Mouse (Mus musculus) hindbrain, embryonic 12.5 days (tissue): Measurements from ENCODE around the gene Acvr1c. TPM values are rescaled to one million over a fixed set of nuclear protein-coding genes. Genes with fewer than 3 reads are reported as not detected.

Source experiments
- ATAC-seq: fragments of 200-750 bp; cut with Nextera tagmentation; 2 replicates; pipeline ENCODE4 v1.8.0; 2017; ENCODE audit warnings: moderate TSS enrichment; ENCODE audit not compliant: low FRiP score
- H3K27ac ChIP-seq: fragments of 300-500 bp; sonication (generic); 2 replicates; pipeline ENCODE4 v1.5.1; 2016; ENCODE audit warnings: mild to moderate bottlenecking
- H3K27me3 ChIP-seq: fragments of 300-500 bp; sonication (generic); 2 replicates; pipeline ENCODE4 v1.6.1; 2016; ENCODE audit warnings: mild to moderate bottlenecking
- H3K36me3 ChIP-seq: fragments of 300-500 bp; sonication (generic); 2 replicates; pipeline ENCODE4 v1.6.1; 2016; ENCODE audit warnings: mild to moderate bottlenecking
- H3K4me1 ChIP-seq: fragments of 300-500 bp; sonication (generic); 2 replicates; pipeline ENCODE4 v1.6.1; 2016
- H3K4me2 ChIP-seq: fragments of 300-500 bp; sonication (generic); replicated peaks from 2 replicates; pipeline ENCODE4 v1.6.1; 2016; ENCODE audit warnings: mild to moderate bottlenecking
- H3K4me3 ChIP-seq: fragments of 300-500 bp; sonication (generic); 2 replicates; pipeline ENCODE4 v1.5.1; 2016; ENCODE audit warnings: mild to moderate bottlenecking
- H3K9ac ChIP-seq: fragments of 300-500 bp; sonication (generic); 2 replicates; pipeline ENCODE4 v1.6.1; 2016; ENCODE audit warnings: mild to moderate bottlenecking, moderate library complexity
- H3K9me3 ChIP-seq: fragments of 300-500 bp; sonication (generic); replicated peaks from 2 replicates; pipeline ENCODE4 v1.6.1; 2016; ENCODE audit warnings: mild to moderate bottlenecking
- WGBS: fragments of 180-500 bp; shearing (Covaris S2); methylation state at CpG from one replicate; pipeline ENCODE4 v1.1.7; 2016; 5-methylcytosine and 5-hydroxymethylcytosine counted together
- polyA plus RNA-seq: library from polyadenylated mRNA; unstranded; fragments of >200 nt; fragmentation: Nextera tagmentation; extraction: Ambion mirVana; gene quantifications from 2 replicates; pipeline ENCODE4 v1.2.1, GENCODE M21; 2016

The Acvr1c gene
- polyA plus RNA-seq, 1 experiment from 2014 or later, result 0.76 TPM

GRCm38 (mm10) chr2:58279163-58279562 lies 78.5 kb downstream of the Acvr1c start:
- Histone ChIP-seq H3K4me3 (no peak overlapping the region), H3K9me3 (no peaks in the 10 kb centered on the region), H3K4me1 (no peaks in the 10 kb centered on the region), H3K27me3 (no peaks in the 10 kb centered on the region), H3K36me3 (no peaks in the 10 kb centered on the region), H3K9ac (no peak overlapping the region), H3K27ac (no peak overlapping the region), H3K4me2 (no peak overlapping the region)
- ATAC-seq, result no peak
- WGBS, result 87% methylated on average over 5 of the region's 5 CpGs

GRCm38 (mm10) chr2:58276454-58276853 lies 81.2 kb downstream of the Acvr1c start:
- Histone ChIP-seq H3K4me1 (no peaks in the 10 kb centered on the region), H3K9me3 (no peaks in the 10 kb centered on the region), H3K36me3 (no peaks in the 10 kb centered on the region), H3K27me3 (no peaks in the 10 kb centered on the region), H3K9ac (no peak overlapping the region), H3K4me2 (no peak overlapping the region), H3K27ac (no peak overlapping the region), H3K4me3 (no peak overlapping the region)
- 91% methylated on average over 7 of the region's 7 CpGs for WGBS
- no peak for ATAC-seq

- H3K27ac ChIP-seq, result no peak overlapping the region
- H3K4me1 ChIP-seq, result no peaks in the 10 kb centered on the region
- H3K27me3 ChIP-seq, result no peaks in the 10 kb centered on the region
- WGBS, result 83% methylated on average over 4 of the region's 4 CpGs
- no peaks in the 10 kb centered on the region for H3K9me3 ChIP-seq
- no peak overlapping the region for H3K9ac ChIP-seq
- H3K4me3 ChIP-seq, result no peak overlapping the region
- ATAC-seq, result no peak
- no peak overlapping the region for H3K4me2 ChIP-seq
- no peaks in the 10 kb centered on the region for H3K36me3 ChIP-seq
These were observed 117.1 kb downstream of the Acvr1c start for GRCm38 (mm10) chr2:58240639-58241038.

- no peak overlapping the region for H3K27ac ChIP-seq
- no peak overlapping the region for H3K4me3 ChIP-seq
- no peaks in the 10 kb centered on the region for H3K4me1 ChIP-seq
- no peak overlapping the region for H3K4me2 ChIP-seq
- H3K36me3 ChIP-seq, result no peaks in the 10 kb centered on the region
- no peaks in the 10 kb centered on the region for H3K9me3 ChIP-seq
- whole genome bisulfite sequencing, result 82% methylated on average over 2 of the region's 2 CpGs
- H3K9ac ChIP-seq, result no peak overlapping the region
- no peak for ATAC-seq
- no peaks in the 10 kb centered on the region for H3K27me3 ChIP-seq
These were observed 120.2 kb downstream of the Acvr1c start for GRCm38 (mm10) chr2:58237487-58237886.

Other genes starting within 250 kb of the Acvr1c start
- 0.23 and 0.86 TPM in 2 replicates for gene Cytip, start 162.4 kb downstream of the Acvr1c start, polyA plus RNA-seq
- not detected in 2 replicates for gene Gm17409, start 112.2 kb upstream of the Acvr1c start, polyA plus RNA-seq
- gene Acvr1, start 209.3 kb upstream of the Acvr1c start, polyA plus RNA-seq, result 5.4 and 5.6 TPM in 2 replicates
- gene Upp2, start 209.4 kb upstream of the Acvr1c start, polyA plus RNA-seq, result 8.5 and 10.9 TPM in 2 replicates